Mouse (Mus musculus): ENCODE data around the gene Gstm1. TPM values are rescaled to one million over a fixed set of nuclear protein-coding genes. Genes with fewer than 3 reads are reported as not detected.

Gene Gstm1
- polyA plus RNA-seq, 1 experiment from 2014 or later, result 42.5 TPM

DNA sequence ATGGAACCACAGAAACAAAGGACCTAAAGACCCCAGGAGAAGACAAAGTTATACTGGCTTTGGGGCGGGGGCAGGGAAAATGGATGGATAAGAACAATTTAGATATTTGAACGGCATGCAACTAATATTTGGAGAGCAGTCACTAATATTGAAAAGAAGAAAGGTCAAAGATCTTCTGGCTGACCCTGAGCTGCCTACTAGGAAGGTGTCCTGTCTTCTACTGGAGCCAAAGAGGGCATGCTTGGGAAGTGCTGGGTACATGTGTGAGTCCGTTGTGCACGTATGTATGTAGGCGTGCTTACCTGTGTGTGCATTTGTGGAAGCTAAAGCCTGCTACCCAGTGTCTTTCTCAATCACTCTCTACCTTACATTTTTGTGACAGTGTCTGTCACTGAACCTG, 51.1 kb downstream of the Gstm1 start:
- H3K4me2 ChIP-seq, result no peak overlapping the region
- no peak overlapping the region for H3K27ac ChIP-seq (ENCODE audit: low read depth)
- no peaks in the 10 kb centered on the region for H3K36me3 ChIP-seq (ENCODE audit: insufficient read depth)
- no peak for TF ChIP-seq CTCF (IDR thresholded peaks at IDR 0.05; ENCODE audit: low read depth)
- no peak for DNase-seq
- no peaks in the 10 kb centered on the region for H3K27me3 ChIP-seq (ENCODE audit: insufficient read depth, low read length)
- no peak overlapping the region for H3K4me3 ChIP-seq (ENCODE audit: low read depth, low read length)
- no peak overlapping the region for H3K9ac ChIP-seq
- no peak for ATAC-seq (ENCODE audit: insufficient read depth)
- no peaks in the 10 kb centered on the region for H3K9me3 ChIP-seq (ENCODE audit: low read depth, low read length)
- no peaks in the 10 kb centered on the region for H3K4me1 ChIP-seq (ENCODE audit: insufficient read depth)
- WGBS, result 92% methylated on average over 5 of the region's 5 CpGs

DNA sequence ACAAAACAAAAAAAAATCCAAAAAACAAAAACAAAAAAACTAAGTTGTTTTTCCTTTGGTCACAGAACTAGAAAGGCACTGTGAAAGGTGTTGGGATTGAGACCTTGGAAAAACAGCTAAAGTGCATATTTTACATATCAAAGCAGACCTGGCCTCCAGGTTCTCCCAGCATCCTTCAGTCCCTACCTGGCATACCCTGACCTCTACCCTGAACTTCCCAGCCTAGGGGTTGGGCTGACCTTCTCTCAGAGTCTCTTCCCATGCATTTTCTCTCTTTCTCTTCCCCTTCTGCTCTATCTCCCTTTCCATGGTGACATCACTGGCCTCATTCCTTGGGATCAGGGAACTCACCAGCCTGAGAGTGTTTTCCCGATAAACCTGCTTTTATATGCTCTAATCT, 52.2 kb downstream of the Gstm1 start:
- Histone ChIP-seq H3K9me3 (ENCODE audit: low read depth, low read length) (no peaks in the 10 kb centered on the region), H3K27ac (ENCODE audit: low read depth) (no peak overlapping the region), H3K27me3 (ENCODE audit: insufficient read depth, low read length) (no peaks in the 10 kb centered on the region), H3K9ac (no peak overlapping the region), H3K36me3 (ENCODE audit: insufficient read depth) (no peaks in the 10 kb centered on the region), H3K4me3 (ENCODE audit: low read depth, low read length) (no peak overlapping the region), H3K4me1 (ENCODE audit: insufficient read depth) (no peaks in the 10 kb centered on the region), H3K4me2 (no peak overlapping the region)
- no peak for DNase-seq
- 54% methylated on average over 1 of the region's 1 CpGs for WGBS
- TF ChIP-seq CTCF (IDR thresholded peaks at IDR 0.05; ENCODE audit: low read depth), result no peak
- ATAC-seq (ENCODE audit: insufficient read depth), result no peak

DNA sequence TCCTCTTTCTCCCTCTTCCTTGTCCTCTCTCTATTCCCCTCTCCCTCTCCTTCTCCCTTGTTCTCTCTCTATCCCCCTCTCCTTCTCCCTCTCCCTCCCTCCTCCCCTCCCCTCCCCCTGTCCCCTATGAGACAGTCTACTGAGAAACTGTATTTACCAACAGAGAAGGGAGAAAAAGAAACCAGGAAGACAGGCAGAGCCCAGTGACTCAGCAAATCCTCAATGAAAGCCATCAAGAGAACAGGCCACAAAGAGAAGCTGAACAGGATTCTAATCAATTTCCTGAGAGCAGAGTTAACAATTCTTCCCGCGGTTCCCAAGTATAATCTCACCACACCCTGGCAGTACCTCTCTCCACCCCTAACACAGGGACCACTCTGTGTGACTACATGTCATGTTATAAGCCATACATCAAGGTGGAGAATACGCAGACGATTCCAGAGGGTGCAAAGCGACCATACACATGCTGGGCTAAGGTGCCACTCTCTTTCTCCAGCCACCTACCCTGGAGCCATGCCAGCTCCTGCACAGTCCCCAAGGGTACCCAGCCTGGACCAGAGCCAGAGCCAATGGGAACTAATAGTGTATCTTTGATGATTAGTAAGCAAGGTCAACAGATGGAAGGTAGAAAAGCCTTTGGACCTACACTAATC, 53.0 kb downstream of the Gstm1 start:
- H3K9ac ChIP-seq, result no peak overlapping the region
- no peak; the same call in 1 of the 2 replicates for ATAC-seq (ENCODE audit: insufficient read depth)

DNA sequence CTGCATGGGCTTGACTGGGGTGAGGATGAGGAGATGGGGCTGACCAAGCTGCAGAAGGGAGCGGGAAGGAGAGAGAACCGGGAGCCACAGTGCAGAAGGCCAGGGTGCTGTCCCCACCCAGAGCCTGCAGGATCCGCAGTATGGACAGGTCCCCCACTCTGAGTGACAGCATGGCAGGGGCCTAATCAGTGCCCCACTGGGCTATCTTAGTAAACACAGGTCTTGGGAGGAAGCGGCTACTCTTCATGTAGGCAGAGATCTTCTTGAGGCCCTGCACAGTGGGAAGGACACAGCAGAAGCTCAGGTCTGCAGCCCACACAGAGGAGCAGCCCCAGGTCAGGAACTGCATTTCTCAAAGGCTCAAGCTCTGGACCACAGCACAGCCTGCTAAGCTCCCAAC, 53.7 kb downstream of the Gstm1 start:
- TF ChIP-seq CTCF (IDR thresholded peaks at IDR 0.05; ENCODE audit: low read depth), result no peak
- Histone ChIP-seq H3K27ac (ENCODE audit: low read depth) (no peak overlapping the region), H3K4me1 (ENCODE audit: insufficient read depth) (no peaks in the 10 kb centered on the region), H3K27me3 (ENCODE audit: insufficient read depth, low read length) (no peaks in the 10 kb centered on the region), H3K9me3 (ENCODE audit: low read depth, low read length) (no peaks in the 10 kb centered on the region), H3K36me3 (ENCODE audit: insufficient read depth) (no peaks in the 10 kb centered on the region), H3K4me2 (no peak overlapping the region), H3K9ac (no peak overlapping the region), H3K4me3 (ENCODE audit: low read depth, low read length) (no peak overlapping the region)
- DNase-seq (no peak), ATAC-seq (ENCODE audit: insufficient read depth) (no peak)
- 76% methylated on average over 4 of the region's 4 CpGs for WGBS

More for the DNA sequence above, 53.0 kb downstream of the Gstm1 start:
- Histone ChIP-seq H3K36me3 (ENCODE audit: insufficient read depth) (no peaks in the 10 kb centered on the region), H3K27me3 (ENCODE audit: insufficient read depth, low read length) (no peaks in the 10 kb centered on the region), H3K9me3 (ENCODE audit: low read depth, low read length) (no peaks in the 10 kb centered on the region), H3K27ac (ENCODE audit: low read depth) (no peak overlapping the region), H3K4me1 (ENCODE audit: insufficient read depth) (no peaks in the 10 kb centered on the region), H3K4me3 (ENCODE audit: low read depth, low read length) (no peak overlapping the region), H3K4me2 (no peak overlapping the region)
- no peak for TF ChIP-seq CTCF (IDR thresholded peaks at IDR 0.05; ENCODE audit: low read depth)
- 50% methylated on average over 5 of the region's 5 CpGs for WGBS
- no peak for DNase-seq

Other genes with a start within 250 kb of the Gstm1 start
- not detected in 2 replicates for gene Eps8l3, start 140.7 kb downstream of the Gstm1 start, polyA plus RNA-seq (2014; fragmentation: Nextera tagmentation; extraction: Ambion mirVana)
- 142 and 148 TPM in 2 replicates for gene Gstm5, start 122.2 kb downstream of the Gstm1 start, polyA plus RNA-seq (2014; fragmentation: Nextera tagmentation; extraction: Ambion mirVana)
- gene Gstm7, start 86.2 kb downstream of the Gstm1 start, polyA plus RNA-seq (2014; fragmentation: Nextera tagmentation; extraction: Ambion mirVana), result 12.3 and 13.9 TPM in 2 replicates
- 2.2 and 2.9 TPM in 2 replicates for gene Gstm6, start 74.2 kb downstream of the Gstm1 start, polyA plus RNA-seq (2014; fragmentation: Nextera tagmentation; extraction: Ambion mirVana)
- 0.18 and 0.31 TPM in 2 replicates for gene Gstm3, start 48.7 kb downstream of the Gstm1 start, polyA plus RNA-seq (2014; fragmentation: Nextera tagmentation; extraction: Ambion mirVana)
- gene Gstm2, start 31.5 kb downstream of the Gstm1 start, polyA plus RNA-seq (2014; fragmentation: Nextera tagmentation; extraction: Ambion mirVana), result 103 and 116 TPM in 2 replicates
- 16.0 and 16.8 TPM in 2 replicates for gene Gstm4, start 26.9 kb upstream of the Gstm1 start, polyA plus RNA-seq (2014; fragmentation: Nextera tagmentation; extraction: Ambion mirVana)
- gene Ampd2, start 68.7 kb upstream of the Gstm1 start, polyA plus RNA-seq (2014; fragmentation: Nextera tagmentation; extraction: Ambion mirVana), result 31.4 and 37.4 TPM in 2 replicates
- 0.50 and 0.97 TPM in 2 replicates for gene Gnat2, start 74.8 kb upstream of the Gstm1 start, polyA plus RNA-seq (2014; fragmentation: Nextera tagmentation; extraction: Ambion mirVana)
- 172 and 178 TPM in 2 replicates for gene Gnai3, start 128.2 kb upstream of the Gstm1 start, polyA plus RNA-seq (2014; fragmentation: Nextera tagmentation; extraction: Ambion mirVana)
- gene Gpr61, start 136.9 kb upstream of the Gstm1 start, polyA plus RNA-seq (2014; fragmentation: Nextera tagmentation; extraction: Ambion mirVana), result 0.11 TPM in 1 of 2 replicates, not detected in the other
- 2.1 TPM in 2 replicates for gene Amigo1, start 168.4 kb upstream of the Gstm1 start, polyA plus RNA-seq (2014; fragmentation: Nextera tagmentation; extraction: Ambion mirVana)
- gene Cyb561d1, start 183.2 kb upstream of the Gstm1 start, polyA plus RNA-seq (2014; fragmentation: Nextera tagmentation; extraction: Ambion mirVana), result 2.0 TPM in 2 replicates
- gene Atxn7l2, start 193.0 kb upstream of the Gstm1 start, polyA plus RNA-seq (2014; fragmentation: Nextera tagmentation; extraction: Ambion mirVana), result 14.0 and 18.1 TPM in 2 replicates
- gene Sypl2, start 208.7 kb upstream of the Gstm1 start, polyA plus RNA-seq (2014; fragmentation: Nextera tagmentation; extraction: Ambion mirVana), result 0.54 and 0.96 TPM in 2 replicates
- gene Psma5, start 239.0 kb upstream of the Gstm1 start, polyA plus RNA-seq (2014; fragmentation: Nextera tagmentation; extraction: Ambion mirVana), result 320 and 323 TPM in 2 replicates